Mouse (Mus musculus): ENCODE results near the gene Itgad.

Itgad gene

DNA sequence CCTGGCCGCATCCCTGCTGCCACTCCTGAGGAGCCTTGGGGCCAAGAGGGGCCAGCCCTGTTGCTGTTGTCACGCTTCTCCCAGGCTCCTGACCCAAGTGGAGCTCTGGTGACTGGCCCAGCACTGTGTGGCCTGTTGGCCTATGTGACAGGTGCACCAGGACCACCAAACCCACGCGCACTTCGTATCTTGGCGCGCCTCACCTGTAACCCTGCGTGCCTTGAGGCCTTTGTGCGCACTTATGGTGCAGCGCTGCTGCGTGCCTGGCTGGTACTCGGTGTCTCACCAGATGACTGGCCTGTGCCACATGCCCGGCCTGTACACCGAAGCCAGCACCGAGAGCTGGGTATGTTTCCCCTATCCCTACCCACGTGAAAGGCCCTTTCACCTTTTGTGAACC lies 88.2 kb downstream of the Itgad start:
- in situ Hi-C loops (cut with MseI, MboI), result no loop called here

DNA sequence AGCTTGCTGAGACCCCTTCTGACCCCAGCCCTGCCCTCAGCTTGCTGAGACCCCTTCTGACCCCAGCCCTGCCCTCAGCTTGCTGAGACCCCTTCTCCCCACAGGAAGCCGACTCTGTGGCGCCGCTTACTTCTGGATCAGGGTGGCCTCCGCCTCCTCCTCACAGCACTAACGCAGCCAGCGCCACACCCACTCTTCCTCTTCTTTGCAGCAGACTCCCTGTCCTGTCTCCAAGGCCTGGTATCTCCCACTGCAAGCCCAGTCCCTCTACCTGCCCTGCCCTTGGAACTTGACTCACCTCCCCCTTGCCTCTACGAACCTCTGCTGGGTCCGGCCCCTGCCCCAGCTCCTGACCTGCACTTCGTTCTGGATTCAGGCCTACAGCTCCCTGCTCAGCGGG lies 89.7 kb downstream of the Itgad start:
- in situ Hi-C loops (cut with MseI, MboI), result no loop called here

DNA sequence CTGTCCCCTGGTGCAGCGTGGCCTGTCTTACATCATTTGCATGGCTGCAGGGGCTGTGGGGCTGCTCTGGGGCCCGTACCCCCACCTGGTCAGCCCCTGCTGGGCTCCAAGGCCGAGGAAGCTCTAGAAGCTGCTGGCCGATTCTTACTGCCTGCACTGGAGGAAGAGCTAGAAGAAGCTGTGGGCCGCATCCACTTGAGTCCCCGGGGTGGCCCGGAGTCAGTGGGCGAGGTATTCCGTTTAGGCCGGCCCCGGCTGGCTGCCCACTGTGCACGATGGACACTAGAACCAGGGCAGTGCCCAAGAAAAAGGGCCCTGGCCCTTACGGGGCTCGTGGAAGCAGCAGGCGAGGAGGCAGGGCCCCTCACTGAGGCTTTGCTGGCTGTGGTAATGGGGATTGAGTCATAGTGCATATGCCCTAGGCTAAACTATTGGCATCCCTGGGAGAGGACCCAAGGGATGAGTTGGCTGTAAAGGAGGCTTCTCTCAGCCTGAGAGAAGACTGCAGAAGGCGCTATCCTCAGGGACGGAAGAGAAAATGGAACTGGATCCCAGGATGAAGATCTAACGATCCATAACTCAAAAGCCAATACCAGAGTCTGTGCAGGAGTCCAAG lies 90.3 kb downstream of the Itgad start:
- in situ Hi-C loops (cut with MseI, MboI), result loop anchor here (5.0 kb wide), 1 partner anchor 103 kb away; no protein-coding TSS in a partner anchor

DNA sequence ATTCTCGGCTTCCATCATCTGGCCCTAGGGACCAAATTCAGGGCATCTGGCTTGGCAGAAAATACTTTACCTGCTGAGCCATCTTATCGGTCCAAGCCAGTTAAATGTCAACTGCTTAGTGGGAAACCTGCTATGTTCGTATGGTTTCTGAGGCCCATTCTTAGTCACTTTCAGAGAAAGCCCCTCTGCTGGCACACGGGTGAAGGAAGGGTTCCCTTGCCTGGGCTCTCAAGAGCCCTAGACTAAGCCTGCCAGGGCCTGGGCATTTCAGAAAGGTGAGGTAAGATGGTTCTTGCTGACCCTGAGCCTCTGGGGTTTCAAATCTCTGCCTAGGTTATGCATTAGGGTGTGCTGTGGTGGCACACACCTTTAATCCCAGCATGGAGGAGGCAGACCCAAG lies 91.4 kb downstream of the Itgad start:
- in situ Hi-C loops (cut with MseI, MboI), result loop anchor here (5.0 kb wide), 1 partner anchor 102 kb away; no protein-coding TSS in a partner anchor

DNA sequence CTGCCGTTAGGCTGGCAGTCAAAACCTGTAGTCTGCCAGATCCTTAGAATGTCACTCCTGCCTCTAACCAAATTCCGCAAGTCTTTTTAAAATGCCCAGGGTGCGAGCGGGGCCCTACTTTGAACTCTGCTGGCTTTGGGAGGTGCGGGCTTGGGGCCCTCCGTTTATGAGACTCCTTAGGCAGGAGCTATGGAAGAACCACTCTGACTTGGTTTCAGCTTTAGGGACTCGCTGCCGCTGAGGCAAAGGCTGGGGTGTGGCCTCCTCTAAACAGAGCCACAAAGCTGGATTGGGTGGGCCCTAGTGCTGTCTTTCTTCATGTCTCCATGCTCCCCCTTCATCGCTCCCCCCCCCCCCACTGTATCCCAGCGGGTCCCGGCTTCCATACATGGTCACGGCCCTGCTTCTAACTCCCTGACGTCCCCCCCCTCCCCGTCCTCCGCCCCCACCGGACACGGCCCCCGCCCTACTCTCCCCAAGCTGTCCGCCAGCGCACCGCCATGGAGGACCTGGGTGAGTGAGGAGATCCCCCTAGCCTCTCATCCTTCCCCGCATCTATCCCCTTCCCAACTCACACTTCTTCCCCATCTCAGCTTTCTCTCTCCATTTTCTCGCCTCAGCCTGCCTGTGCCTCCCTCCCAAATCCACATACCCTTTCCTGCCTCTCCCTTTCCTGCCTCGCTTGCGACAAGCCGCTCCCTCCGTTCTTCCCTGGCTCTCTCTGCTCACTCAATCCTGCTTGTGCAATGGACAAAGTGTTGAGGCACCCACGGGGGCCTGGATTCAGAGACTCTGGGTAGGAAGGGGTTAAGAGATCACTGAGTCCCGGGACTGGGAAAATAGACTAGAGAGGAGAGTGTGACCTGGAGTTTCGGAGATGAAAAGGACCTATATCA lies 92.6 kb downstream of the Itgad start, which contains the start of gene Tgfb1i1:
Gene Tgfb1i1 (plus strand): TSS at position 317 of the 896 bp plus-strand sequence.
- in situ Hi-C loops (cut with MseI, MboI), result loop anchor here (5.0 kb wide), 1 partner anchor 101 kb away; no protein-coding TSS in a partner anchor

DNA sequence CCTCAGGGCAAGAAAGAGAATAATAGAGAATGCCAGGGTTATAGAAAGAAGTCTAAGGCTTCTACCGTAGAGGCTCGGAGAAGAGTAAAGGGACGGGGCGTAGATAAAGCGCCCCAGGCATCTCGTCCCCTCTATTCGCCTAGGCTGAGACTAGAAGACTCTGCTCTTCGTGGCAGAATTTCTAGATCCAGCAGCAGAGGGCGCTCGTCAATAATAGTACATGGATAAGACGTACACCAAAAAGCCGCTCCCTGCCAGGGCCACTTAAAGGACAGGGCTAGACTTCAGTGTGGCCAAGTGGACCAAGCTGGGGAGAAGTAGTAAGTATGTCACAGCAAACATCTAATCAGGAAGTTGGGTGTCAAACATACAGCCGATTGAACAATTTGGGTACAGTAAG lies 93.3 kb downstream of the Itgad start:
- in situ Hi-C loops (cut with MseI, MboI), result loop anchor here (5.0 kb wide), 1 partner anchor 100 kb away; no protein-coding TSS in a partner anchor

DNA sequence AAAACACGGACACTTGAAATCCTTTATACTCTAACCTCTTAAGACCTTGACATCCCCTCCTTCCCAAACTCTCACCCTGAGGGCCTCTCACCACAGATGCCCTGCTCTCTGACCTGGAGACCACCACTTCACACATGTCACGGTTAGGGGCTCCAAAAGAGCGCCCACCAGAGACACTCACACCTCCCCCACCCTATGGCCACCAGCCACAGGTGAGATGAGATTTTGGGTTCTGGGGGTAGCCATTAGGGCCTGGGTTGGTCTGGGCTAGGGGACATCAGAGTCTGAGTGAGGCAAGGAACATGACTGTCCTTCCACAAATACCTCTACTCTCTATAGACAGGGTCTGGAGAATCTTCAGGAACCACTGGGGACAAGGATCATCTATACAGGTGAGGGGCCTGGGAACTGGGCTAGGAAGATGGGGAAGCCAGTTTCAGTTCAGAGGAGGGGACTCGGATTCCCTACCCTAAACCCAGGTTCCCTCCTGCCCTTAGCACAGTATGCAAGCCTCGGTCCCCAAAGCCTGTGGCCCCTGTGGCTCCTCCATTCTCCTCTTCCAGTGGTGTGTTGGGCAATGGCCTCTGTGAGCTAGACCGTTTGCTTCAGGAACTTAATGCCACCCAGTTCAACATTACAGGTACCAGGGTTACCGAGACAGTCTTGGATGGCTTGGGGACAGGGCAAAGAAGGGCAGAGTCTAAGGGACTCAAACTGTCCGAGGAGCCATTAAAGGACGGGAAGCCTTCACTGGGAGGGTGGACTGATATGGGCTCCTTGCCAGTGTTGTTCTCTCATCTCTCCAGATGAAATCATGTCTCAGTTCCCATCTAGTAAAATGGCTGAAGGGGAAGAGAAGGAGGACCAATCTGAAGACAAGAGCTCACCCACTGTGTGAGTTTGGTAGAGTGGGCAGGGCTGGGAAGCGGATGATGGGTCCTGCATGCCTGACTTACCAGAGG lies 94.2 kb downstream of the Itgad start:
- in situ Hi-C loops (cut with MseI, MboI), result loop anchor here (5.0 kb wide), 1 partner anchor 99 kb away; no protein-coding TSS in a partner anchor

DNA sequence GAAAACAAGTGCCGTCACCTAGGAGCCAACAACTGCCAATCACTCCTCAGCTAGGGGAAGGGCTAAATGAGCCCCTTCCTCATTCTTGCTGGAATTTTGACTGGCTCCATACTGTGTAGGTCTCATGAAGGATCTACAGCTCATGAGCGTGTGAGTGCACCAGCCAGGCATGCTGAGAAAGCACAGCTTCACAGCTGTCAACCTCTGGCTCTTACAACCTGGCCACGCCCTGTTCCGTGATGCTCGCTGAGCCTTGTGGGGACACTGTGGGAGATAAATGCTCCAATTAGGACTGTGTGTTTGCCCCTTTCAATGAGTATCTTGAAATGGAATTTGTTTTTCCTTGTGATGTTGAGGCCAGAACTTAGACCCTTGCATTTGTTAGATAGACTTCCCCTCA lies 95.8 kb downstream of the Itgad start:
- in situ Hi-C loops (cut with MseI, MboI), result loop anchor here (5.0 kb wide), 1 partner anchor 97 kb away; no protein-coding TSS in a partner anchor

DNA sequence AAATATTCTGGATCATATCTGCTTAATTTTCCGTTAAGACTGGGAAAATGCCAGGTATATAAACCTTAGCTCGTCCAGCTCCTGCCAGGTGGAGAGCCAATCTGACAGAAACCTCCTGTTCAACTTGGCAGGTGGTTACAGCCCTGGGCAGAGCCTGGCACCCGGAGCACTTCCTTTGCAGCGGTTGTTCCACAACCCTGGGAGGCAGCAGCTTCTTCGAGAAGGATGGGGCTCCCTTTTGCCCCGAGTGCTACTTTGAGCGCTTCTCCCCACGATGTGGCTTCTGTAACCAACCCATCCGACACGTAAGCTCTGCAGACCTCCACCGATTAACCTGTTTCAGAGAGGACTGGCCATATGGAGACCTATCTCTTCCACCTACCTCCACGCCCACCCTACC lies 97.8 kb downstream of the Itgad start:
- in situ Hi-C loops (cut with MseI, MboI), result no loop called here

DNA sequence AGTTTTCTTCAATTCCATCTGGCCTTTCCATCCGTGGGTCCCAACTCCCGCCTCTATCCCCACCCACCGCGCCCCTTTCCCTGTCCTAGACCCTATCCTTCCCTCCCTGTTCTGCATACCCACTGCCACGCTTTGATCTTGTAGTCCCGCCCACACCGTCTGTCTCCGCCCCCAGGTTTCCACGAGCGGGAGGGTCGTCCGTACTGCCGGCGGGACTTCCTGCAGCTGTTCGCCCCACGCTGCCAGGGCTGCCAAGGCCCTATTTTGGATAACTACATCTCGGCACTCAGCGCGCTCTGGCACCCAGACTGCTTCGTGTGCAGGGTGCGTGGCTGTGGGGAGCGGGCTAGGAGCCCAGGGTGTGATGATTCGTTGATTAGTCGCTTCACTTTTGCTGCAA lies 98.4 kb downstream of the Itgad start:
- in situ Hi-C loops (cut with MseI, MboI), result no loop called here

DNA sequence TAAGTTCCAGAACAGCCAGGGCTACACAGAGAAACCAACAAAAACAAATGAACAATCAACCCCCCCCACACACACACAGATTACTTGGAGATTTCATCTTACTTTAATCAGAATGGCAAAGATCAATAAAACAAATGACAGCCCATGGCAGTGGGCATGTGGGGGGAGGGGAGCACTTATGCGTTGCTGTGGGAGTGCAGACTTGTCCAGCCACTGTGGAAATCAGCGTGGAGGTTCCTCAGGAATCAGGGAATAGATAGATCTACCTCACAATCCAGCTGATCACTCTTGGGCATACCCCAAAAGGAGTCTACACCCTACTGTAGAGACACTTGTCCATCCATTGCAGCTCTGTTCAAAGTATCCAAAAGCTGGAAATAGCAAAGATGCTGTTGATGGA lies 100.8 kb downstream of the Itgad start:
- in situ Hi-C loops (cut with MseI, MboI), result no loop called here

DNA sequence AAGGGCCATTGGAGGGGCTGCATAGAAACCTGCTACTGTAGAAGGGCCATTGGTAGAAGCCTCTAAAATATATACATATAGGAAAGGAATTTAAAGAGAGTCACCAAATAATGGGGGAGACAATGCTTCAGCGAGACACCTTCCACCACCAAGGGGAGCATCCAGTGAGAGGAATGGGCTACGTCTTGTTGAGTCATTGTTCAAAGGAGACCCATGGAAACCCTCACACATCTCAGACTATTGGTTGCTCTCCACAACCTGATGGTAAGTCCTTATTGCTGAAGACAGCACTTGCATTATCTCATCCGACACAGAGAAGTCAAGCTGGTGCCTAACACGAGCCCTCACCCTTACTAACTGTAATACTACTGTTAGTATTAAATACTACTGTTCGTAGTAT lies 101.6 kb downstream of the Itgad start:
- in situ Hi-C loops (cut with MseI, MboI), result no loop called here

DNA sequence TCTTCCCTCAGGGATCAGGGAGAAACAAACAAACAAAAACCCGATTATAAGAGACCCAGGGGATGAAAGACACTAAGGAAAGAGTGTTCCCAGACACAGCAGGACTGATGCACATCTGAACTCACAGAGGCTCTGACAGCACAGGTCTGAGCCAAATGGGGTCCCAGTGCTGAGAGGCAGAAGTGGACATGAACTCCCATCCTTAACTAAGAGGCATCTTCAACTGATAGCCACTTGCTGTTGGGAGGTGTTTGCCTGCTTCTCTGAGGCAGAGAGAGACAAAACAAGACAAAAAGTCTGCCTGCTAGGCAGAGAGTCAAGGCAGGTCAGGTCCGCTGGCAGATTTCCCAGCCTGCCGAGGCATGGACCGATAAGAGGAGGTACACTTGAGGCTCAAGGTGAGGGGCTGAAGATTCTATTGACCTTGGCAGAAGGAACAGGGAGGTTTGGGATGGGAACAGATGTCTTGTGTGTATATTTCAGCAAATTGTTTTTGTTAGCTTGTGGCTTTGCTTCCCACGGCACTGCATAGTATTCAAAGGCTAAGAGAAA lies 102.7 kb downstream of the Itgad start:
- in situ Hi-C loops (cut with MseI, MboI), result no loop called here

DNA sequence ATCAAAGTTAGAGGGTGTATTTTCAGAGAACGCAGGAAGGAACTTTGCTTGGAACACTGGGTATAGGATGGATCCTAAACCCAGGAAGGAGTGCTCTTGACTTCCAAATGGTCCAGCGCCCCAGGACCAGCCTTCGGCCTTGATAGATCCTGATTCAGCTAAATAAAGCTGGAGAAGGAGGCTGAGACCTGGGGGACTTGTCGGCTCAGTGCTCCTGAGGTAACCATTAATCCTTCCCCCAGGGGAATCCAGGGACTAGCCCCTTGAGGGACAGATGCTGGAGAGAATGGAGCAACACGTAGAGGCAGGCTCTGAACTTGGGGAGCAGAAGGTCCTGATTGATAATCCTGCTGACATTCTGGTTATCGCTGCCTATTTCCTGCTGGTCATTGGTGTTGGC lies 111.2 kb downstream of the Itgad start, which contains the start of gene Slc5a2:
Gene Slc5a2 (plus strand): TSS at position 247 of the 400 bp plus-strand sequence.
- in situ Hi-C loops (cut with MseI, MboI), result no loop called here

DNA sequence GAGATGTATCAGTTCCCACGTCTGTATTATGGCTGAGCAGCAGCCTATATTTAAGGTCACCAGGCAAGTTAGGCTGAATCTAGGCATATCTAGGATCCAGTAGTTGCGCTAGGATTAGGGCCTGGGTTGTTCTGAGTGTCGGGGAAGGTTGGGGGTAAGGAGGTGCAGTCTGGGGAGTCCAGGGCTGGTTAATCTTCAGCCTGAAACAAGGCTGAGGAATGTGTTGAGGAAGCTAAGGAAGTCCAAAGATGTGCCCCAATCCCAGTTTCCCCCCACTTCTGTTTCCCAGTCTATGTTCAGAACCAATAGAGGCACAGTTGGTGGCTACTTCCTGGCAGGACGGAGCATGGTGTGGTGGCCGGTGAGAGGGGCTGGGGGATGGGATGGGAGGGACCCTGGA lies 111.9 kb downstream of the Itgad start:
- in situ Hi-C loops (cut with MseI, MboI), result no loop called here

DNA sequence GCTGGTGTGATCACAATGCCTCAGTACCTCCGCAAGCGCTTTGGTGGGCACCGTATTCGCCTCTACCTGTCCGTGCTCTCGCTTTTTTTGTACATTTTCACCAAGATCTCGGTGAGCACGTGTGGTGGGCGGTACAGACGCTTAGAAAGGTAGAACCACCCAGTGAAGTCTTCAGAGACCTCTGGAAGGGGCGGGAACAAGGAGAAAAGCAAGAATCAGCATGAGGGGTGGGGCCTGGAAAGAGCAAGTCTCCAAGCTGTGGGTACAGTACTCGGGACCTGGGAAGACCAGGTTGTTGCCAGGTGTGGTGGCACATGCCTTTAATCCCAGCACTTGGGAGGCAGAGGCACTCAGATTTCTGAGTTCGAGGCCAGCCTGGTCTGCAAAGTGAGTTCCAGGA lies 113.2 kb downstream of the Itgad start:
- in situ Hi-C loops (cut with MseI, MboI), result no loop called here

DNA sequence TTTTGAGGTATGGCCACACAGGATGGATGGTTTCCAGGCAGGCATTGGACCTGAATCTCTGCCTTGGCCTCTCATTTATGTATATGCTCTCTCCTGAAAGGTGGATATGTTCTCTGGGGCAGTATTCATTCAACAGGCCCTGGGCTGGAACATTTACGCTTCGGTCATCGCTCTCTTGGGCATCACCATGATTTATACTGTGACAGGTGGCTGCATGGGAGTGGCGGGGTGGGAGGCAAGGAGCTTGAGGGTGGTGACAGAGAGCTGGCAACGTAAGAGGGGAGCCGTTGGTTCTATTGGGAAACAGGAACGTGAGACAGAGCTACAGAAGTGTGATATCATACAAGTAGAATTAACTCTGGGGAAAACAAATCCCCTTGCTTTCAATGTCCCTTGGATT lies 113.6 kb downstream of the Itgad start:
- in situ Hi-C loops (cut with MseI, MboI), result no loop called here

DNA sequence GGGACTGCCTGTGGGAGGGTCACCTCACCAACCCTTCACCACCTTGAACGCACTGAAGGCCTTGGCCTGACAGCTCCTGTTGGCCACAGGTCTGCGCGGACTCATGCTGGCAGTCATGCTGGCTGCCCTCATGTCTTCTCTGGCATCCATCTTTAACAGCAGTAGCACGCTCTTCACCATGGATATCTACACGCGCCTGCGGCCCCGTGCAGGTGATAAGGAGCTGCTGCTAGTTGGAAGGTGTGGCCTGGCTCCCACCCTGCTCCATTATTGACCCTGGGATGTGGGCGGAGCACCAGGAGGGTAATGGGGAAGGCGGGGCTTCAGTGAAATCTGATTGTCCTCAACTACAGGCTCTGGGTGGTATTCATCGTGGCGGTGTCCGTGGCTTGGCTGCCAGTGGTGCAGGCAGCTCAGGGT lies 116.3 kb downstream of the Itgad start:
- in situ Hi-C loops (cut with MseI, MboI), result no loop called here

DNA sequence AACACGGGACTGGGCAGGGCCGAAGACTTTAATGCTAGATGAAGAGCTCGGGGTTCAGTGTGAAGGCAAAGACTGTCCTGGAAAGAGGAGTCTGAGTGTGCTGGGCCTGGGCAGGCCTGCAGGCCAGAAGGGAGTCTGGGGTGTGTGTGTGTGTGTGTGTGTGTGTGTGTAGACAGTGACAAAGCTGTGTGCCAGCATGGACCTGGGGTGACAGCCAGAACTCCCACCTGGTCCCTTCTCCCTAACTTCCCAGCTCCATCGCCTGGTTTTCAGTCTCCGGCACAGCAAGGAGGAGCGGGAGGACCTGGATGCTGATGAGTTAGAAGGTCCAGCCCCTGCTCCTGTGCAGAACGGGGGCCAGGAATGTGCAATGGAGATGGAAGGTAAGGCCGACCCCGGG lies 117.3 kb downstream of the Itgad start:
- in situ Hi-C loops (cut with MseI, MboI), result no loop called here
